Mouse (Mus musculus): ENCODE data around the gene Dmap1. TPM values are rescaled to one million over a fixed set of nuclear protein-coding genes. Genes with fewer than 3 reads are reported as not detected.

Gene Dmap1
- polyA plus RNA-seq, 1 experiment = 28.0 TPM

GRCm38 (mm10) chr4:117705361-117705760, 23.3 kb upstream of the Dmap1 start:
- H3K27ac ChIP-seq (ENCODE audit: insufficient read depth, low read length) = no peak overlapping the region
- no peaks in the 10 kb centered on the region for H3K9me3 ChIP-seq (replicated peaks; ENCODE audit: control insufficient read depth, insufficient read depth, low read length, poor library complexity, severe bottlenecking)
- no peaks in the 10 kb centered on the region for H3K27me3 ChIP-seq (ENCODE audit: control insufficient read depth, insufficient read depth, low read length, poor library complexity, severe bottlenecking)
- no peak overlapping the region for H3K4me3 ChIP-seq (ENCODE audit: low read depth, low read length)
- no peaks in the 10 kb centered on the region for H3K36me3 ChIP-seq (ENCODE audit: control insufficient read depth, insufficient read depth, low read length, poor library complexity, severe bottlenecking)
- TF ChIP-seq POLR2A (IDR thresholded peaks at IDR 0.05; ENCODE audit: insufficient read depth, low read length) (no peak), CTCF (IDR thresholded peaks at IDR 0.05; ENCODE audit: low read depth, low read length) (no peak), EP300 (IDR thresholded peaks at IDR 0.05; ENCODE audit: insufficient read depth, low read depth, low read length) (no peak)
- H3K4me1 ChIP-seq (ENCODE audit: control insufficient read depth, insufficient read depth, low read length) = no peaks in the 10 kb centered on the region
- H3K9ac ChIP-seq (ENCODE audit: low read depth, poor library complexity, severe bottlenecking) = no peak overlapping the region

GRCm38 (mm10) chr4:117686354-117686753, 4.3 kb upstream of the Dmap1 start:
- H3K36me3 ChIP-seq (ENCODE audit: control insufficient read depth, insufficient read depth, low read length, poor library complexity, severe bottlenecking) = no peaks in the 10 kb centered on the region
- no peak for TF ChIP-seq EP300 (IDR thresholded peaks at IDR 0.05; ENCODE audit: insufficient read depth, low read depth, low read length)
- TF ChIP-seq POLR2A (IDR thresholded peaks at IDR 0.05; ENCODE audit: insufficient read depth, low read length) = no peak
- no peak for TF ChIP-seq CTCF (IDR thresholded peaks at IDR 0.05; ENCODE audit: low read depth, low read length)
- H3K9ac ChIP-seq (ENCODE audit: low read depth, poor library complexity, severe bottlenecking) = no peak overlapping the region
- H3K4me1 ChIP-seq (ENCODE audit: control insufficient read depth, insufficient read depth, low read length) = no peaks in the 10 kb centered on the region
- H3K27me3 ChIP-seq (ENCODE audit: control insufficient read depth, insufficient read depth, low read length, poor library complexity, severe bottlenecking) = no peaks in the 10 kb centered on the region
- no peak overlapping the region for H3K27ac ChIP-seq (ENCODE audit: insufficient read depth, low read length)
- no peaks in the 10 kb centered on the region for H3K9me3 ChIP-seq (replicated peaks; ENCODE audit: control insufficient read depth, insufficient read depth, low read length, poor library complexity, severe bottlenecking)
- H3K4me3 ChIP-seq (ENCODE audit: low read depth, low read length) = no peak overlapping the region

- Histone ChIP-seq H3K27me3 (ENCODE audit: control insufficient read depth, insufficient read depth, low read length, poor library complexity, severe bottlenecking) (no peaks in the 10 kb centered on the region), H3K9ac (ENCODE audit: low read depth, poor library complexity, severe bottlenecking) (no peak overlapping the region), H3K9me3 (replicated peaks; ENCODE audit: control insufficient read depth, insufficient read depth, low read length, poor library complexity, severe bottlenecking) (no peaks in the 10 kb centered on the region), H3K27ac (ENCODE audit: insufficient read depth, low read length) (no peak overlapping the region), H3K36me3 (ENCODE audit: control insufficient read depth, insufficient read depth, low read length, poor library complexity, severe bottlenecking) (0 out of 2 replicates have a peak, but pooled peaks cover 4% of the 10 kb centered on the region), H3K4me3 (ENCODE audit: low read depth, low read length) (no peak overlapping the region), H3K4me1 (ENCODE audit: control insufficient read depth, insufficient read depth, low read length) (no peaks in the 10 kb centered on the region)
- TF ChIP-seq POLR2A (IDR thresholded peaks at IDR 0.05; ENCODE audit: insufficient read depth, low read length) = no peak
- no peak for TF ChIP-seq EP300 (IDR thresholded peaks at IDR 0.05; ENCODE audit: insufficient read depth, low read depth, low read length)
- TF ChIP-seq CTCF (IDR thresholded peaks at IDR 0.05; ENCODE audit: low read depth, low read length) = no peak
These were observed 1.1 kb upstream of the Dmap1 start for GRCm38 (mm10) chr4:117683048-117683768.

- H3K27ac ChIP-seq (ENCODE audit: insufficient read depth, low read length) = no peak overlapping the region
- H3K9ac ChIP-seq (ENCODE audit: low read depth, poor library complexity, severe bottlenecking) = no peak overlapping the region
- H3K36me3 ChIP-seq (ENCODE audit: control insufficient read depth, insufficient read depth, low read length, poor library complexity, severe bottlenecking) = 0 out of 2 replicates have a peak, but pooled peaks cover 4% of the 10 kb centered on the region
These were observed 390 bp upstream of the Dmap1 start for GRCm38 (mm10) chr4:117682463-117682862.

GRCm38 (mm10) chr4:117680963-117681362, 1.1 kb downstream of the Dmap1 start:
- TF ChIP-seq POLR2A (IDR thresholded peaks at IDR 0.05; ENCODE audit: insufficient read depth, low read length) (no peak), CTCF (IDR thresholded peaks at IDR 0.05; ENCODE audit: low read depth, low read length) (no peak), EP300 (IDR thresholded peaks at IDR 0.05; ENCODE audit: insufficient read depth, low read depth, low read length) (no peak)
- H3K4me1 ChIP-seq (ENCODE audit: control insufficient read depth, insufficient read depth, low read length) = no peaks in the 10 kb centered on the region
- no peaks in the 10 kb centered on the region for H3K27me3 ChIP-seq (ENCODE audit: control insufficient read depth, insufficient read depth, low read length, poor library complexity, severe bottlenecking)
- no peak overlapping the region for H3K4me3 ChIP-seq (ENCODE audit: low read depth, low read length)
- H3K36me3 ChIP-seq (ENCODE audit: control insufficient read depth, insufficient read depth, low read length, poor library complexity, severe bottlenecking) = peaks cover 7% of the 10 kb centered on the region; the same call in 1 of the 2 replicates
- H3K27ac ChIP-seq (ENCODE audit: insufficient read depth, low read length) = no peak overlapping the region
- no peak overlapping the region for H3K9ac ChIP-seq (ENCODE audit: low read depth, poor library complexity, severe bottlenecking)
- no peaks in the 10 kb centered on the region for H3K9me3 ChIP-seq (replicated peaks; ENCODE audit: control insufficient read depth, insufficient read depth, low read length, poor library complexity, severe bottlenecking)

More at GRCm38 (mm10) chr4:117682463-117682862, 390 bp upstream of the Dmap1 start:
- TF ChIP-seq POLR2A (IDR thresholded peaks at IDR 0.05; ENCODE audit: insufficient read depth, low read length) (no peak), CTCF (IDR thresholded peaks at IDR 0.05; ENCODE audit: low read depth, low read length) (no peak), EP300 (IDR thresholded peaks at IDR 0.05; ENCODE audit: insufficient read depth, low read depth, low read length) (no peak)
- H3K4me3 ChIP-seq (ENCODE audit: low read depth, low read length) = no peak overlapping the region
- no peaks in the 10 kb centered on the region for H3K4me1 ChIP-seq (ENCODE audit: control insufficient read depth, insufficient read depth, low read length)
- no peaks in the 10 kb centered on the region for H3K9me3 ChIP-seq (replicated peaks; ENCODE audit: control insufficient read depth, insufficient read depth, low read length, poor library complexity, severe bottlenecking)
- no peaks in the 10 kb centered on the region for H3K27me3 ChIP-seq (ENCODE audit: control insufficient read depth, insufficient read depth, low read length, poor library complexity, severe bottlenecking)

GRCm38 (mm10) chr4:117676903-117677302, 5.2 kb downstream of the Dmap1 start:
- Histone ChIP-seq H3K36me3 (ENCODE audit: control insufficient read depth, insufficient read depth, low read length, poor library complexity, severe bottlenecking) (peaks cover 13% of the 10 kb centered on the region), H3K27ac (ENCODE audit: insufficient read depth, low read length) (no peak overlapping the region), H3K9ac (ENCODE audit: low read depth, poor library complexity, severe bottlenecking) (no peak overlapping the region), H3K27me3 (ENCODE audit: control insufficient read depth, insufficient read depth, low read length, poor library complexity, severe bottlenecking) (no peaks in the 10 kb centered on the region), H3K9me3 (replicated peaks; ENCODE audit: control insufficient read depth, insufficient read depth, low read length, poor library complexity, severe bottlenecking) (no peaks in the 10 kb centered on the region), H3K4me3 (ENCODE audit: low read depth, low read length) (no peak overlapping the region), H3K4me1 (ENCODE audit: control insufficient read depth, insufficient read depth, low read length) (no peaks in the 10 kb centered on the region)
- TF ChIP-seq EP300 (IDR thresholded peaks at IDR 0.05; ENCODE audit: insufficient read depth, low read depth, low read length) = no peak
- TF ChIP-seq CTCF (IDR thresholded peaks at IDR 0.05; ENCODE audit: low read depth, low read length) = peak; percentile 85
- no peak for TF ChIP-seq POLR2A (IDR thresholded peaks at IDR 0.05; ENCODE audit: insufficient read depth, low read length)
